Mouse (Mus musculus) stomach, embryonic 14.5 days (tissue): ENCODE results near the gene Leprot. TPM values are rescaled to one million over a fixed set of nuclear protein-coding genes. Genes with fewer than 3 reads are reported as not detected.

Experiments used
- ATAC-seq: fragments of 200-750 bp; cut with Nextera tagmentation; 2 replicates; pipeline ENCODE4 v1.8.0; 2017; ENCODE audit warnings: low read depth, moderate TSS enrichment; ENCODE audit not compliant: insufficient number of reproducible peaks, insufficient read depth, low FRiP score
- H3K27ac ChIP-seq: fragments of 300-500 bp; sonication (generic); 2 replicates; pipeline ENCODE4 v1.5.1; 2014; ENCODE audit warnings: mild to moderate bottlenecking, low read length, moderate library complexity, mixed read lengths
- H3K27me3 ChIP-seq: fragments of 300-500 bp; sonication (generic); 2 replicates; pipeline ENCODE4 v1.6.1; 2014; ENCODE audit warnings: low read length, control low read depth, mixed read lengths; ENCODE audit not compliant: control insufficient read depth, insufficient read depth
- H3K36me3 ChIP-seq: fragments of 300-500 bp; sonication (generic); 2 replicates; pipeline ENCODE4 v1.6.1; 2014; ENCODE audit warnings: mild to moderate bottlenecking, control low read depth, low read length, moderate library complexity, mixed read lengths; ENCODE audit not compliant: control insufficient read depth, insufficient read depth
- H3K4me1 ChIP-seq: fragments of 300-500 bp; sonication (generic); 2 replicates; pipeline ENCODE4 v1.6.1; 2014; ENCODE audit warnings: low read length, control low read depth, mixed read lengths; ENCODE audit not compliant: control insufficient read depth, insufficient read depth
- H3K4me2 ChIP-seq: fragments of 300-500 bp; sonication (generic); replicated peaks from 2 replicates; pipeline ENCODE4 v1.6.1; 2014; ENCODE audit warnings: low read depth, low read length, control low read depth
- H3K4me3 ChIP-seq: fragments of 300-500 bp; sonication (generic); 2 replicates; pipeline ENCODE4 v1.5.1; 2014; ENCODE audit warnings: low read depth, low read length, control low read depth
- H3K9ac ChIP-seq: fragments of 300-500 bp; sonication (generic); replicated peaks from 2 replicates; pipeline ENCODE4 v1.6.1; 2014; ENCODE audit warnings: low read depth, mild to moderate bottlenecking, control low read depth, low read length, moderate library complexity, mixed read lengths
- H3K9me3 ChIP-seq: fragments of 300-500 bp; sonication (generic); 2 replicates; pipeline ENCODE4 v1.6.1; 2016; ENCODE audit warnings: low read depth, low read length, control low read depth; ENCODE audit not compliant: control insufficient read depth
- WGBS: fragments of 180-500 bp; shearing (Covaris S2); extraction: QIAGEN DNeasy Blood & Tissue Kit; methylation state at CpG from one replicate; pipeline ENCODE4 v1.1.7; 2014; 5-methylcytosine and 5-hydroxymethylcytosine counted together
- polyA plus RNA-seq: library from polyadenylated mRNA; unstranded; fragments of >200 nt; fragmentation: Nextera tagmentation; extraction: Ambion mirVana; gene quantifications from 2 replicates; pipeline ENCODE4 v1.2.1, GENCODE M21; 2014

Gene Leprot
- polyA plus RNA-seq, 1 experiment from 2014 or later: 90.1 TPM

DNA sequence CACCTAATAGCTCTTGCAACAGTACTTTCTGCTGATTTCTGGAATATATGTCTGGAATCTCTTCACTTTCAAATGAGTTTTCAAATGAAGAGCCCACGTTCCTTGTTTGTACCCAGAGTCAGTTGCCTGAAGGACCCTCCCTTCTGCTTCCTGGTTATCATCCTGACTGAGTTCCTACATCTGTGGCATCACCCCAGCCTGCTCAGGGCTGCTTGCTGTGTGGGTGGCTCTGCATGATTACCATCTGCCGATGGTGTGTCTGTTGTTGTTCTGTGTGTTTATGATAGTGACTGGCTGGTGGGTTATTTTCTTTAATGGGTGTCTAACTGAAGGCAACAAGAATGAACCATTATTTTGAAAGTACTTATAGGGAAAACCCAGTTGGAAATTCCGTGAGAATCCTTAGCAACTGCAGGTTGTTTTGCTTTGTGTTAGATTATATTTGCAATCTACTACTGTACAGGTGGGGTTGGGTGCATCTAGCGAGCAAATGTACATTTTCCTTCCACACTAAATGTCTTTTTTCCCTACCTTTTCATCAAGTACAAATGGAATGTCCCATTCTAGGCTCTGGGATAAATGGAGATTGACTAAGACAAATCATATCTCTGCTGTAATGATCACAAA is 7.4 kb downstream of the Leprot start:
- Histone ChIP-seq H3K36me3 (peaks cover 9% of the 10 kb centered on the region; the same call in 1 of the 2 replicates), H3K27ac (no peak overlapping the region), H3K4me3 (no peak overlapping the region), H3K27me3 (no peaks in the 10 kb centered on the region), H3K4me2 (no peak overlapping the region), H3K9ac (no peak overlapping the region), H3K9me3 (no peaks in the 10 kb centered on the region), H3K4me1 (no peaks in the 10 kb centered on the region)
- peak; percentile 65; the same call in 1 of the 2 replicates for ATAC-seq
- WGBS: 87% methylated on average over 4 of the region's 4 CpGs

DNA sequence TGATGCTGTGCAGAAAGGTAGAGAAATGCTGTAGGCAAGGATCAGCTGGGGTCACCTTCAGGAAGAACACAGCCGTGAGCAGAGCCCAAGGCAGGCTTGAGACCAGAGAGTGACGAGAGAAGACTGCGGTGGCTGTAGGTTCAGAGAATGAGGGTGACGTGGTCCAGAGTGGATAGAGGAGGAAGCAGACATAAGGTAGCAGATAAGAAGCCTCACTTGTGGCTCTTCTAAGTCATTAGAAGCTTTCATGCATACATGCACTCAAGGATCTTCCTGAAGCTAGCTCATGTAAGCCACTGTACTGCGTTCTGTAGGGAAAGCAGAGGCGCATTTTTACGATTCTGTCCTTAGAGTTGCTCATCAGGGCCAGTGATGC is 7.9 kb downstream of the Leprot start:
- peaks cover 9% of the 10 kb centered on the region; the same call in 1 of the 2 replicates for H3K36me3 ChIP-seq
- no peak overlapping the region for H3K9ac ChIP-seq
- H3K27ac ChIP-seq: no peak overlapping the region
- WGBS: 91% methylated on average over 7 of the region's 7 CpGs
- no peak overlapping the region for H3K4me3 ChIP-seq
- no peaks in the 10 kb centered on the region for H3K27me3 ChIP-seq
- no peak for ATAC-seq
- no peak overlapping the region for H3K4me2 ChIP-seq
- H3K4me1 ChIP-seq: no peaks in the 10 kb centered on the region
- no peaks in the 10 kb centered on the region for H3K9me3 ChIP-seq

DNA sequence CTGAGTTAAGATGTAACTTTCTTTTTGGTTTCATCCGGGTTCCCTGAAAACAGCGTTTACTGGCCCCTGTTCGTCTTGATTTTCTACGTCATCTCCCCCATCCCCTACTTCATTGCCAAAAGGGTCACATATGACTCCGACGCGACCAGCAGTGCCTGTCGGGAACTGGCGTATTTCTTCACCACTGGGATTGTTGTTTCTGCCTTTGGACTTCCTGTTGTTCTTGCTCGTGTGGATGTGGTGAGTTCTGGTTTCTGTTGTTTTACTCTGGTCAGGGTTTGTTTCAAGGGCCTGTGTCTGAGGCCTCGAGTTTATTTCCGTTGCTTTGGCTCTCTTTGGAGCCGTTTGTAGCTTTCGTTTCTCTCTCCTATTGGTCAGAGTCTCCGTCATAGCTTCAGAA is 8.5 kb downstream of the Leprot start:
- H3K27ac ChIP-seq: no peak overlapping the region
- H3K9ac ChIP-seq: no peak overlapping the region
- H3K4me3 ChIP-seq: no peak overlapping the region
- ATAC-seq: no peak
- H3K4me1 ChIP-seq: no peaks in the 10 kb centered on the region
- 91% methylated on average over 15 of the region's 15 CpGs for whole genome bisulfite sequencing
- no peaks in the 10 kb centered on the region for H3K27me3 ChIP-seq
- no peak overlapping the region for H3K4me2 ChIP-seq
- peaks cover 9% of the 10 kb centered on the region; the same call in 1 of the 2 replicates for H3K36me3 ChIP-seq
- no peaks in the 10 kb centered on the region for H3K9me3 ChIP-seq

DNA sequence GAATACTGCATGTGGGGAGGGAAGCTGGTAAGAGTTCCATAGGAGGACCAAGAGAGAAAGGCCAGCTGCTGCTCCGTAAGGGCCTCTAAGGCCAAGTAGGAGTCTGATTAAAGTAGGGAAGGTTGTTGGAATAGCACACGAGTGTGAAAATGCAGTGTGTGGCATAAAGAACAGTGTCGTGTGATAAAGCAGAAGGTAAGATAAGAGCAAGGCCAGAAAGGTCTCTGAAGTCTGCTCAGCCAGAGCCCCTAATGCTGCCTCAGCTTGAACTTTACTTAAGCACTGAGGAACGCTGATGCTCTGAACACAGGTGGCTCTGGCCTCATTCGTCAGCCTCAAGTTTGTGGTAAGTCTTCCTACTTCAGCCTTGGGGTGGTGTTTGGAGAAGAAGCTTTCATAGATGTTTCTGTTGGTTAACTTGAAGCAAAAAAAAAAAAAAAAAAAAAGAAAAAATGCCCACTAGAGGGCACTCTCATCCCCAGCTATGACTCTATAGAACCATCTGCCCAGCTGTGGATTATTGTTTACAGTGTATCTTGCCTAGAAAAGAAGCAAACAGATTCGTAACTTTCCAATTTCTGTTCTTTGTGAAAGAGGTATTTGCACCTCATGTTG is 9.5 kb downstream of the Leprot start:
- WGBS: 44% methylated on average over 6 of the region's 6 CpGs
- no peak overlapping the region for H3K4me2 ChIP-seq
- H3K36me3 ChIP-seq: peaks cover 9% of the 10 kb centered on the region; the same call in 1 of the 2 replicates
- no peak for ATAC-seq
- H3K27ac ChIP-seq: no peak overlapping the region
- H3K27me3 ChIP-seq: no peaks in the 10 kb centered on the region
- no peak overlapping the region for H3K9ac ChIP-seq
- no peaks in the 10 kb centered on the region for H3K9me3 ChIP-seq
- H3K4me3 ChIP-seq: no peak overlapping the region
- no peaks in the 10 kb centered on the region for H3K4me1 ChIP-seq

DNA sequence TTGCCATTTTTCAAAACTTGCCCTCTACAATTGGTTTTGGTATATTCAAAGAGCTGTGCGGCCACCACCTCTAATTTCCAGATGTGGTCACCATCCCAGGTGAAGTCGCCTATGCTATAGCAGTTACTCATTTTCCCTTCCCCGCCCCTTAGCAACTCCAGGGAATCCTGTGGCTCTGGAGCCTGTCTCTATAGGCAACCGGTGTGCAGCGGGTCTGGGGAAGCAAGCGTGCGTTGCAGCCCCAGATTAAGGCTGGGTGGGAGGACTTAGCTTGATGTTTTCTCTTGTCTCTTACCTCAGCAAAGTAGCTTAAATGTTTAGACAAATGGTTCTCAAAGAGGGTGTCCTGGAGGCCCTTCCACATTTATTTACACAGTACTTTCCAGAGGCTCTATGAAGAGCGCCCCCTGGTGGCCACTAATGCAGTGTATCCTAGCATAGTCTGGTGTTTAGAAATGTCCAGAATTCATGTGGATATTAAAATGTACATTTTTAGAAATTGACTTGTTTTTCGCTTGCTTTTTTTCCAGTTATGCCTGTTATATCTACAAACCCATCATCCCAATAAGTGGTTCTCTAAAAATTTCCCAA is 16.7 kb downstream of the Leprot start:
- no peaks in the 10 kb centered on the region for H3K4me1 ChIP-seq
- no peak overlapping the region for H3K4me2 ChIP-seq
- H3K9me3 ChIP-seq: no peaks in the 10 kb centered on the region
- no peak overlapping the region for H3K27ac ChIP-seq
- H3K9ac ChIP-seq: no peak overlapping the region
- ATAC-seq: no peak
- H3K27me3 ChIP-seq: no peaks in the 10 kb centered on the region
- WGBS: 66% methylated on average over 9 of the region's 9 CpGs
- peaks cover 5% of the 10 kb centered on the region; the same call in 1 of the 2 replicates for H3K36me3 ChIP-seq
- no peak overlapping the region for H3K4me3 ChIP-seq

DNA sequence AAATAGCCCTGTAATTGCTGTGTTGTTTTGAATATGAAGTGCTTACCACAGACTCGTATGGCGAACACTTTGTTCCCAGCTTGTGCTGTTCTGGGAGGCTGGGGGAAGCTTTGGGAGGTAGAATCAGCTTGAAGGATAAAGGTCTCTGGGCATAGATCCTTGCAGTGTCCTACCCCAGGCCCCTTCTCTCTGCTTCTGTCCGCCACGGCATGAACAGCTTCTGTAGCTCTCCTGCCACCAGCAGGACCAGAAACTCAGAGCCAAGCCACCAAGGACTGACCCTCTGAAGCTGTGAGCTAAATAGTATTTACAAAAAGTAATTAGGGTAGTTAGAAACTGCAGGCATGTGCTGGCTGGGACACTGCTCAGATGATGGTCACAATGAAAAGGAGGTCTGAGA is 17.2 kb downstream of the Leprot start:
- no peak overlapping the region for H3K4me3 ChIP-seq
- H3K9ac ChIP-seq: no peak overlapping the region
- no peak for ATAC-seq
- H3K36me3 ChIP-seq: no peaks in the 10 kb centered on the region; the same call in 1 of the 2 replicates
- no peaks in the 10 kb centered on the region for H3K4me1 ChIP-seq
- WGBS: 90% methylated on average over 4 of the region's 4 CpGs
- no peaks in the 10 kb centered on the region for H3K9me3 ChIP-seq
- H3K27me3 ChIP-seq: no peaks in the 10 kb centered on the region
- no peak overlapping the region for H3K27ac ChIP-seq
- no peak overlapping the region for H3K4me2 ChIP-seq

DNA sequence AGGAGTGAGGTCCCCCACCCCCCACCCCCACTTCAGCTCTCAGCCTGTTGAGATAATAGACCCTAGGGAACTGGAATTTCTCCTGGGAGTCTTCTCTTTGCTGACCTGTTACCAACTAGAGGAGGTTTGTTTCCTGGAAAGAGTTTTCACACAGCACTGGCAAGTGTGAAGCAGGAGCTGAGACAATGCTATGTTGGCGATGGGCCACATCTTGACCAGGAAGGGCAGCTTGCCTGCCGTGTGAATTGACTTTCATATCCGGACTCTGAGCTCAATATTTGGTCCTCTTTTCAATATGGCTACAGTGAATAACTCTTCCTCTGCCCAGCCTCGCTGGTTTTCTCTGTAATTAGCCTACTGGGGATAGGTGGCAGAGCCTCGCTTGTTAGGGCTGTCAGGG is 21.6 kb downstream of the Leprot start:
- ATAC-seq: no peak
- no peaks in the 10 kb centered on the region for H3K27me3 ChIP-seq
- 67% methylated on average over 5 of the region's 5 CpGs for WGBS

DNA sequence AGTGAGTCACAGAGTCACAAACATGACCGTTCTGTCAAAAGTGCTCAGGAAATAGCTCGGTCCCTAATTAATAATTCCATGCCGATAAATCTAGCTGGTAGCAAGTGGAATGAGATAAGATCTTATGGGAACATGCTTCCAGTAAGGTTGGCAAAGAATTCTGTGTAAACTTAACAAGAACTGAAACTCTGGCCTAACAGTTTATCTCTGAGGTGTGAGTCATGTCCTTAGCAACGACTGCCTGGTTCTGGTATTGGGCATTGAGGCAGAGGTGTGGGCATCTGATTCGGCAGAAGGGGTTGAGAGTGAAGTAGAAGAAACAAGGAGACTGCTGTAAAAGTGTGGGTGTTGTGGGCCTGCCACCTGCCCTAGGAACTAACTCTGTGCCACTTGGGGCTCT is 22.3 kb downstream of the Leprot start:
- Histone ChIP-seq H3K9ac (no peak overlapping the region), H3K27me3 (no peaks in the 10 kb centered on the region), H3K4me3 (no peak overlapping the region), H3K4me2 (no peak overlapping the region), H3K4me1 (no peaks in the 10 kb centered on the region), H3K36me3 (no peaks in the 10 kb centered on the region), H3K27ac (no peak overlapping the region), H3K9me3 (no peaks in the 10 kb centered on the region)
- ATAC-seq: no peak
- WGBS: 79% methylated on average over 5 of the region's 5 CpGs

More for the DNA sequence above, 21.6 kb downstream of the Leprot start:
- Histone ChIP-seq H3K36me3 (no peaks in the 10 kb centered on the region), H3K4me1 (no peaks in the 10 kb centered on the region), H3K4me3 (no peak overlapping the region), H3K9me3 (no peaks in the 10 kb centered on the region), H3K4me2 (no peak overlapping the region), H3K9ac (no peak overlapping the region), H3K27ac (no peak overlapping the region)
